Mouse (Mus musculus): ENCODE measurements around the gene Snip1.

Snip1 gene

GRCm38 (mm10) chr4:125101334-125101733 lies 34.9 kb downstream of the Snip1 start:
- no peak for DNase-seq

- DNase-seq = no peak
Measured at GRCm38 (mm10) chr4:125105354-125105753, 38.9 kb downstream of the Snip1 start.

GRCm38 (mm10) chr4:125114638-125115037 lies 48.2 kb downstream of the Snip1 start:
- DNase-seq = peak; percentile 93

- no peak for DNase-seq
Measured at GRCm38 (mm10) chr4:125115081-125115480, 48.6 kb downstream of the Snip1 start.

- DNase-seq = no peak
Measured at GRCm38 (mm10) chr4:125115710-125116089, 49.2 kb downstream of the Snip1 start.

- DNase-seq = peak; percentile 45
Measured at GRCm38 (mm10) chr4:125116090-125116861, 49.8 kb downstream of the Snip1 start.

- DNase-seq = no peak
Measured at GRCm38 (mm10) chr4:125116929-125117328, 50.5 kb downstream of the Snip1 start.

GRCm38 (mm10) chr4:125117902-125118320 lies 51.4 kb downstream of the Snip1 start:
- DNase-seq = peak; percentile 71

GRCm38 (mm10) chr4:125119070-125119469 lies 52.6 kb downstream of the Snip1 start:
- DNase-seq = peak; percentile 59

- DNase-seq = no peak
Measured at GRCm38 (mm10) chr4:125119721-125120120, 53.2 kb downstream of the Snip1 start.

- DNase-seq = peak; percentile 57
Measured at GRCm38 (mm10) chr4:125122431-125123278, 56.2 kb downstream of the Snip1 start.

GRCm38 (mm10) chr4:125123279-125123671 lies 56.8 kb downstream of the Snip1 start:
- DNase-seq = peak; percentile 30

All from thymus, postnatal 4 days (tissue).